Mouse (Mus musculus): ENCODE results near the gene Prex1.

Prex1 gene

DNA sequence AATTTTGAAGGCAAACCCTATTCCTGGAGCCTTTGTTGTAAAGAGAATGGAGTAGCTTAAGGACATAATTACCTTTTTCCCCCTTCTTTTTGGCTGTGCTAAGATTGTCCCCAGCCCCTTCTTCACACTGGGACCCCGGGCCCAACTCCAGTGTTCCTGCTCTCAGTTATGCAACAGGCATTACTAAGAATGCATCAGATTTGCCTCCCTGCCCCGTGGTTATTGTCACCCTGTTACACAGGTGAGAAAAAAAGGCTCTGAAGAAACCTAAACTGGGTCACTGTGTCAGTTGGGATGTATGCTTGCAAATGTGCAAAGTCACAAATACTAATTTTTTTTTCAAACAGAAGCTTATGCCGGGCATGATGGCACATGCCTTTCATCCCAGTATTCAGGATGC is 6.8 kb upstream of the Prex1 start:
- no peak for DNase-seq

- DNase-seq: peak; percentile 88
These were observed 6.3 kb upstream of the Prex1 start for GRCm38 (mm10) chr2:166719930-166720305.

- peak; percentile 78 for DNase-seq
These were observed 5.8 kb upstream of the Prex1 start for GRCm38 (mm10) chr2:166719301-166719929.

DNA sequence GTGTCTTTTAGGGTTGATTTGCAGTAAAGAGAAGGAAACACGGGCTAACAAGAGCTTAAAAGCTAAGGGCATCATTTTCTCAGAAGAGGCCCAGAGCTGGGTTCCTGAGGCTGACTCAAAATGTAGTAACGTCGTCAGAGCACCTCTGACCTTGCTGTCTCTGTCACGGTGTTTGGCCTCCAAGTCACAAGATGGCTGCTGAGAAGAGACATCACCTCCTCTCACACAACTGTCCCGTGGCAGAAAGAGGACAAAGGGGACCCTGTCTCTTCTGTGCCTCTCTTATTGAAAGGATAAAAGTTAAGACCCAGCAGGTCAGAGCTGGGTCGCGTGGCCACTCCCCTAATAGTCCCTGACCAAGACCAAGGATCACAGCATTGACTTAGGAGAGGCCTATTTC is 2.4 kb upstream of the Prex1 start:
- peak; percentile 82 for DNase-seq

DNA sequence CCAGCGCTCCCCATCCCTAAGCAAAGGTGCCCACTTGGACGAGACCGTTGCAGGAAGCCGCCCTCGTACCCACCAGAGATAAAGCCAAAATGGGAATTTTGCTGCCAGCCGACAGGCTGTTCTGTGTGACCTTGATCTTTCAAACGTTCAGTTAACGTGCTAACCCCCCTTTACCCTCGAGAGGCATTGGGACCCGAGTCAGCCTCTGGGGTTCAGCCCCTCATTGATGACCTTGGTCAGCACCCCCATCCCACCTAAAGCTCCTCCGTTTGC is 731 bp upstream of the Prex1 start:
- peak; percentile 95 for DNase-seq

- peak; percentile 97 for DNase-seq
These were observed 587 bp downstream of the Prex1 start for GRCm38 (mm10) chr2:166712801-166713689.

DNA sequence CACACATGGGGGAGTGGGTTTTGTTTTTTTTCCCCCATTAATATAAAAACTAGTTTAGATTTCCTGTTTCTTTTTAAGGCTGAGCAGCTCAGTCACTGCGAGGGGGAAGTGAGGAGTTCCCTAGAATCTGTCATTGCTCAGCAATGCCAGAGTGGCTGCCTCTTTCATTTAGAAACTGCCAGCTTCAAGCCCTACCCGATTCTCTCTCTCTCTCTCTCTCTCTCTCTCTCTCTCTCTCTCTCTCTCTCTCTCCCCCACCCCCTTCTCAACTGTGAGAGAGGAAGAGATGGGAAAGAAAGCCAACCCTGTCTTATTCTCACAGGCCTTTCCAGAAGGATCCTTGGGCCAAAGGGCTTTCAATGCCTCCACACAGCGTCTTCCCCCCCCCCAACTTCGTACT is 1.3 kb downstream of the Prex1 start:
- no peak for DNase-seq

- peak; percentile 92 for DNase-seq
These were observed 1.9 kb downstream of the Prex1 start for GRCm38 (mm10) chr2:166711681-166712132.

- peak; percentile 86 for DNase-seq
These were observed 3.7 kb downstream of the Prex1 start for GRCm38 (mm10) chr2:166709883-166710282.

GRCm38 (mm10) chr2:166708304-166708703 is 5.3 kb downstream of the Prex1 start:
- no peak for DNase-seq

DNA sequence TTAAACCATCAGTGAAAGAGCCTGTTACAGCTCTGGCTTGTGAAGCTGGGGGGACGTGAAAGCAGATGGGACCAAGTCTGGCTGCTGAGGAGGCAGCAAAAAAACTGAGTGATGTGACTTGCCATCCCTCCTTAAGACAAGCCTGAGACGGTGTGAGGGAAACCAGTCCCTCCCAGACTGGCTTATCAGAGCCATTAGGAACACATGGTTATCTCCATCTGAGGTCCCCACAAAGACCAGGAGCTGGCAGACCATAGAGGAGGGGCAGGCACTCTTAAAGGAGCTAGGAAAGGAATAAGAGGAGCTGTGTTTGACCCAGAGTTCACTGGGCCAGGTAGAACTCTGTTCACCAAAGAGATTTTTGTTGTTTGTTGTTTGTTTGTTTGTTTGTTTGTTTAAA is 7.1 kb downstream of the Prex1 start:
- no peak for DNase-seq

GRCm38 (mm10) chr2:166703491-166703890 is 10.1 kb downstream of the Prex1 start:
- no peak for DNase-seq

DNA sequence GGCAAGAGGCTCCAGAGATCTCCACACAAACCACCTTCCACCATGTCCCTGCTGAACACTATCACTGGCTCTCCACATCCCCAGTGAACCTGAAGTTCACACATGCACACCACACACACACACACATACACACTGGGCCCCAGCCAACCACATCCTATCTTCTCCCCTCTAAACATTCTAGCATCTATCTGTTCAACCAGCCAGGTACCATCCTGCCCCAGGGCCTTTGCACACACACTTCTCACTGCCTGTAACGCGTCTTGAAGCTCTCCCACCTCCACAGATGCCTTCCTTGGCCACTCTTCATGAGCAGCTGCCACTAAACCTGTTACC is 11.6 kb downstream of the Prex1 start:
- DNase-seq: no peak

DNA sequence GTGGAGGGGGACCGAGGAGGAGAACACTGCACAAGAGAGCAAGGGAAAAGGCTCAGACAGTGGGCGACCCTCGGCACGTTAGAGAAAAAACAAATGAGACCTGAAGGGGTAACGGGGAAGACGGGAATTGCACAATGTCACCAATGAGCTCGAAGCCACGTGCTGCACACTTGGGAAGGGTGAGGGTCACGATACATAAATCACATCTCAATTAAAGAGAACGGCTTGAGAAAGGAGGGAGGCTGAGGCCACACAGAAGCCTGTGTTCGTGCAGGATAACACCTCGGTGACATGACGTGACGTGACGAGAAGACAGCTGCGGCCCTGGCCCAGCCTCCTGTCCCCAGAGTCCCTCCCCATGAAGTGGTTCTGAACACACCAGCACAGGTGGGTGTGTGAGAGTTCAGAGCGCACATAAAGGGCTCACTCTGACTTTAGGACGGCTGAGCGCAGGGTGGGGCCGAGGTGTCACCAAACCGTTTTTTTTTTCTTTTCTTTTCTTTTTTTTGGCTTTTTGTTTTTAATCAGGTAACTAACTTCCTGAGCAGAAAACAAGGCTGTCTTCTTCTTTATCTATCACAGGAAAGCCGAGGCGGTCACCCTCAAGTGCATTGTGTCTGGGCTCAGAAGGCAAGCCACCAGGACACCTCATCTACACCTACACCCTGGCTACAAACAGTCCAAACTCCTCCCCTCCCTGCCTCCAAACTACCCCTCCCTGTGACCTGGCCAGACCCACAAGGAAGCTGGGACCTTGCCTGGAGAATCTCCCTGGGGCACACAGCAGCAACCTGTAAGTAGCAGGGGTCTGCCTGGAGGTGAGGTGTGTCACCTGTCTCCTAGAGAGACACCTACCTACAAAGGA is 12.2 kb downstream of the Prex1 start:
- no peak for DNase-seq

DNA sequence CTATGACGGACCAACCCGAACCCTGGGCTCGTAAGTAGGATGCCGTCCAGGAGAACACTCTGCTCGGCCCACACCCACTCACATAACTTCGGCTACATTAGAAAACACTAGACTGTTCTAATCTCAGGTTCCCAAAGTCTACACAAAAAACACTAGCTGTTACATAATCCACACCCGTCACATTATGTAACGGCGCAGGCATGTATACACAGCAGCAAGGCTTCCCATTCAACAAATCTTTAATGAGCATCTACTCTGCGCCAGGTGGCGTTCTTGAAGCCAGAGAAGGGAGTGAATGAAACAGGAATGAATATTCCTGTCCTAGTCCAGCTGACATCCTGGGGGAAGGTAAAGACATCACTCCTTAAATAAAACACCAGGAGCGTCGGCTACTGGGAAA is 12.9 kb downstream of the Prex1 start:
- DNase-seq: no peak

DNA sequence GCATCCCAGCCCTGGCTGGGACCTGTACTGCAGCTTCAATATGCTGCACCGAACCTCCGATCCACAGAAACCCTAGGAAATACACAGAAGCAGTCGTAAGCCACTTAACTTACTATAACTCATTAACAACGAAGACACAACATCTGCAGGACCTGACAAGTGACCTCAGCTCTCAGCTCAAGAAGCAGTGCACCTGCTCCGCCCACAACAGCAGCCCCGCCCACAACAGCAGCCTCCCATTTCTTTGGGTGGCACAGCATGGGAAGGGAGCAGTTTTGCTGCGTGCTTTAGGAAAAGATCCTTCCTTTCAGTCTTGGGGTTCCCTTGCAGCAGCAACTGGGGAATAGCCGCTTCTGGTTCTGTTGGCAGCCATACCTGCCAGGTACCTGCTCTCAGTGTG is 13.5 kb downstream of the Prex1 start:
- DNase-seq: no peak

DNA sequence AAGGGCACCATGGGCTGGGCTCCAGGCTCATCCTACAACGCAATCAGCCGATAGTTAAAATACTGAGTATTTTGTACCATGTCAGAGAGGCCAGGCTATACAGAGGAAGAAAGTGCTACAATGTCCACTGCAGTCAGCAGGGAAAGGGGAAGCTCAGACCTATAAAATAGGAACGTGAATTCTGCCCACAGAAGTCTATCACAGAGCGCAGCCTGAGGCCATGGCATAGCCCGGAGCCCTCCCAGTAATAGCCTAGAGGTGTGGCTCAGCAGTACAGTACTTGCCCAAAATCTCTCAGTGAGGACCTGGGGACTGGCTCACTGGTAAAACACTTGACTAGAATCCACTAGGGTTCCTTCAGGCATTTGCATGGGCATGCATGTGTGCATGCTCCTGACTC is 14.1 kb downstream of the Prex1 start:
- peak; percentile 93 for DNase-seq

DNA sequence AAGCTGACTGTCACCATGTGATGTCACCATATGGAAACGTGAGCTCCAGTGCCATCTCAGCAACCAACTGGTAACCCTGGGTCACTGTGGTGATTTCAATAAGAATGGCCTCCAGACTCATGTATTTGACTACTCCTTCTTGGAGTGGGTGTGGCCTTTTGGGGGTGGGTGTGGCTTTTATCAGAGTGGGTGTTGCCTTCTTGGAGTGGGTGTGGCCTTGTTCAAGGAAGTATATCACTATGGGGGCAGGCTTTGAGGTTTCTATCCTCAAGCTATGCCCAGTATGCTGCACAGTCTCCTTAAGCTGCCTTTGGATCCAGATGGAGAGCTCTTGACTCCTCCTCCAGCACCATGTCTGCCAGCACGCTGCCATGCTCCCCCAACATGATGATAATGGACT is 19.0 kb downstream of the Prex1 start:
- DNase-seq: no peak

GRCm38 (mm10) chr2:166693394-166693793 is 20.2 kb downstream of the Prex1 start:
- no peak for DNase-seq

DNA sequence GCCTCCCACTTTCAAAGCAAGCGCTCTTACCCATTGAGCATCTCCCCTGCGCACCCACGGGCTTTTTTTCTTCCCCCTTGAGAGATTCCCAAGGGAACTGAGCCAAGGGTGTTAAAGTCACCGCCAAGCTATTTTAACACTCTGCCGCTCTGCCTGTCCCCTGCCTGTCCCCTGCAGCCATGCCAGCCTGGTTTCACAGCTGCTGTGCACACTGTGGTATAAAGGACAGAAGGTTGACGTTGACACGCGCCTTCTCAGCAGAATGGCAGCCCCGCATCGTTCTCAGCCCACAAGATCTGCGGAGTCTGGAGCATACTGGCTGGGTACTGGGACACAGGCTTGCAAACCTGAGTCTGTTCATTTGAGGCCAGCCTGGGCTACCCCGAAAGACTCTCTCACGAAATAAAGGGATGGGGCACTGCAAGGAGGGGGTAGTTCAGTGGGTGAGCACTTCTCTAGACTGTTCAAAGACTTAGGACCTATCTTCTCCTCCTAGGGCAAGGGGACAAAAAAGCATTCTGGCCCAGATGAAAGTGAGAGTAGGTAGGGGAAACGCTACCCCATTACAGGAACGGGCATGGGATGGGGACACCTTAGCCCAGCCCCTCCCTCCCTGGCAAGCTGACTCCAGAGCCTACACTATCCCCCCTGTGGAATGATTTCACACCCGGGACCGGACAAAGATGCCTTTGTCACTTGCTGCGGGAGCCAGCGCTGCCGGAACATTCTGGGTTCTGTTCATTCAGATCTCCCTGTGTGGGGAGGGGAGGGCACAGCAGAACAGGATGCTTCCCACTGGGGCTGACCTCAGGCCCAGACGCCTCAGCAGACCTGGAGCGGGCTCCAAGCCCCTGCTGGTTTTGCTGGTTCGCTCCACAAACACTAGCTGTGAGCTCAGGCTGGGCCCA is 21.8 kb downstream of the Prex1 start:
- peak; percentile 93 for DNase-seq

GRCm38 (mm10) chr2:166686917-166687316 is 26.7 kb downstream of the Prex1 start:
- DNase-seq: no peak

DNA sequence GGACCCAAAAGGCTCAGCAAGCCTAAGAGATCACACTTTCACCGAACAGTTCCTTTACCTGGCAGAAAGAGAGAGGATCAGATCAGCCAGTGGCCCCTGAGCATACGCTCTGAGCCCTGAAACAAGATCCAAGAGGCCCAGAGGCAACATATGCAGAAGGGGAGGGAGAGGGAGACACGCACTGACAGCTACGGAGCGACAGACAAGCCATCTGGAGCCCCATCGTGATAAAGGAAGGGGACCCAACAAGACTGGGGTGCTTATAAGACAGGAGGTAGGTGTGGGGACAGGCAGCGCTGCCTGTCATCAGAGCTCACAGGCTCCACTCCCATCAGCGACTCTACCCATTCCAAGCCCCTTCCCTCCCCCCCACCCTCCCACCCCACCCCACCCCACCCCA is 27.8 kb downstream of the Prex1 start:
- no peak for DNase-seq
